Mouse (Mus musculus): Measurements from ENCODE around the gene Dazap2.
A peak's percentile ranks its signal among the peaks of the same experiment; 100 is the strongest.
"Not testable (repeated sequence)": the region's sequence is repeated elsewhere in the genome, so short reads cannot be mapped to it uniquely, and the experiment has no call there.

Gene Dazap2

DNA sequence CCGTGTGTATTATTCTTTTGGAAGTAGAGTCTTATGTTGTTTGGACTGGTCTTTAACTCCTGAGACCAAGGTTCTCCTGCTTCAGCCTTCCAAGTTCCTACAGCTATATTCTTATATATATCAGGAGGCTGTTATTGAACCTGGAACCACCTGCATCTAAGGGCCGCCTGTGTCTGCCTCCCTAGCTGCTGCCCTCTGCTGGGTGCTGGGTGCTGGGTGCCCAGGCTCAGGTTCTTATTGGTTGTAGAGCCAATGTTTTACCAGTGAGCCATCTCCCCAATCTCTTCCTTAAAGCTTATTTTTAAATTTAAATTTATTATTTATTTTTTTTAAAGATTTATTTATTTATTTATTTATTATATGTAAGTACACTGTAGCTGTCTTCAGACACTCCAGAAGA, 2.7 kb upstream of the Dazap2 start:
- no peak for DNase-seq

DNA sequence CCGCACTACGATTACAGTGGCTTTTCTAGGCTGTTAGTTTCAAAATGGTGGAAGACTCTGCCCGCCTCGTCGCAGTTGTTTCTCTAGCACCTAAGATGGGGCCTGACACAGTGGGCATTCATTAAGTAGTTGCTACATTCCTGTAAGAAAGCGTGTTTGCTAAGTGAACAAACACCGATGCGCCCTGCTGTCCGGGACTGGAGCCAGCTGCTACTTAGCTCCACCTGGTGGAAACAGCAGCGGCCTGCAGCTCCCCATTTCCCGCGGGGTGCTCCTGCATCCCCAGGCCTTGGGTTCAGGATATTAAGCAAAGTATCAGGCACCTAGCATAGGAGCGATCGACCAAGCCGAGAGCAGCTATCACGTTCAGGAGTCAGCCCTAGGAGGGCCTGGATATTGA, 1.6 kb upstream of the Dazap2 start:
- peak; percentile 85 for DNase-seq

DNA sequence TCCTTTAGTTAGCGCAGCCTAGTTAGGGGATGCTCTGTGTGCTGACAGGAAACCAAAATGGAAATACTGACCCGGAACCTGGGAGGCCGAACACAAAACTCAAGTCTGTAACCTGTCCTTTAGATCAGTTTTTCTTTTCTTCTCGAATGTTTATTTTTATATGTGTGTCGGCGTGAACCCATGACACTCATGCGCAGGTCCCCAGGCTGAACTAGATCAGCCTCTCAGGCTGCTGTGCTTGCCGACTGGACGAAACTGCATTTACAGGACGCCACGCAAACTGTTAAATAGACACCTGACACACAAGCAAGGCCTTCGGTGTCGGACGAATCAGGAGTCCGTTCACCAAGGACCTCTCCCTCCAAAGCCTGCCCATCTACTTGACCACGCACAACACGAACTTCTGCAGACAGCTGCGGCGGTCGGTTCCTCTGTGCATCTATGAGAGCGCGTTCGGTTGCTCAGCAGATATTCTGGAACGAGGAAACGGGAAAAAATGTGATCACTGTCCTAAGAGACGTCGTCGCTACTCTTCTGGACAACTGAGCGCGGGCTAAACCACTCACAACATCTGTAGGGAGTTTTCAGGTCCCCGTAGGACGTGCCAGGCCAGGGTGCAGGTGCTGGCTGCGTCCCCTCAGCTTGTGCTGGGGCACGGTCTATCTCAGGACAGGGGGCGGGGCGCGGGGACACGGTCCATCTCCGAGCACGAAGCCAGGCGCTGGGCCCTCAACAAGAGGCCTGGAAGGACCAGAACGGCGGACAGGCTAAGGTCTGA, 742 bp upstream of the Dazap2 start:
- DNase-seq: no peak

- peak; percentile 95 for DNase-seq
Measured at GRCm38 (mm10) chr15:100615825-100616220, 674 bp downstream of the Dazap2 start.

- no peak for DNase-seq
Measured at GRCm38 (mm10) chr15:100616221-100616620, 1.1 kb downstream of the Dazap2 start.

DNA sequence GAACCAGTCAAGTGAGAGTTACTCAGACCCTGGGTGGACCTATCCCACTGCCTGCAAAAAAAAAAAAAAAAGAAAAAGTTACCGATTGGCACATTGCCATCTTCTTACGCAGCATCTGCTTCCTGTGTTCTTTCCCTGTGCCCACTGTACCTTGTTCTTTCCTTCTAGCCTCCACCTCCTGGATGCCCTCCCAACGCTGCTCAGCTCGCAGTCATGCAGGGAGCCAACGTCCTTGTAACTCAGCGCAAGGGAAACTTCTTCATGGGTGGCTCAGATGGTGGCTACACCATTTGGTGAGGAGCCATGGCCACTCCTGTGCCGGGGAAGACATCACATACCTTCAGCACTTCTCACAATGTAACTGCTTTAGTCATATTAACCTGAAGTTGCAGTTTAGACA, 4.1 kb downstream of the Dazap2 start:
- DNase-seq: no peak

- DNase-seq: not testable (repeated sequence)
Measured at GRCm38 (mm10) chr15:100621671-100622070, 6.5 kb downstream of the Dazap2 start.

DNA sequence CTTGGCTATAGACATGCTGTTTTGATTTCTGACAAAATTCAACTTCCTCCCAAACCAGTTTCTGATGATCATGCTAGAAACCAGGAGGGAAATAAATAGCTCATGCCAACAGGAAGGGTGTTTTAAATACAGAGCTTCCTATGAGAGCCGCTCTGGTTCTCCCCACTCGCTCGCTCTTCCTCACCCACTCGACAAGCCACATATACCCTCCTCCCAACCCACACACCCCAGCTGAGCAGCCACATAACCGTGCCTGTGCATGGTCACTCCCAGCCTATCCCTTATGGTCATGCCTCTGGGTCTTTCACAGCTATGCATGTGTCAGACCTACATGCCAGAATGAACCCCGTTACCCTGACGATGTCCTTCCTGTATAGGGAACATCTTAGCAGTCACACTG, 7.0 kb downstream of the Dazap2 start:
- no peak for DNase-seq

GRCm38 (mm10) chr15:100623754-100624153, 8.6 kb downstream of the Dazap2 start:
- DNase-seq: no peak

DNA sequence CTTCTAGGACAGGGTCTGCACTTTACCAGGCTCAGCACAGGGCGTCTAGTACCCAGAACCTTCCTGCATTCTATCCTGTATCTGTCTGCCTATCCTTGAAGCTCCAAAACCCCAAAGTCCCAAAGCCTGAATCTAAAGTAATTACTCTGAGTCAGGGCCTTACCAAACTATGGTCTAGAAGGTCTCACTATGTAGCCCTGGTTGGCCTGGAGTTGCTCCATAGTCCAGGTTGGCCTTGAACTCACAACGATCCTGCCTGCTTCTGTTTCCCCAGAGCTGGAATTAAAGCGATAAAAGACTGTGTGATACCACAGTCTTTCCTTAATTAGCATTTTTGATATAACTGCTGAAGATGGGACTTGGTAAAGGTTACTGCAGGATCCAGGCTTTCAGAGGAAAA, 9.3 kb downstream of the Dazap2 start:
- no peak for DNase-seq

- no peak for DNase-seq
Measured at GRCm38 (mm10) chr15:100627287-100627686, 12.1 kb downstream of the Dazap2 start.

- peak; percentile 52 for DNase-seq
Measured at GRCm38 (mm10) chr15:100627774-100628370, 12.7 kb downstream of the Dazap2 start.

- DNase-seq: no peak
Measured at GRCm38 (mm10) chr15:100628797-100629196, 13.6 kb downstream of the Dazap2 start.

DNA sequence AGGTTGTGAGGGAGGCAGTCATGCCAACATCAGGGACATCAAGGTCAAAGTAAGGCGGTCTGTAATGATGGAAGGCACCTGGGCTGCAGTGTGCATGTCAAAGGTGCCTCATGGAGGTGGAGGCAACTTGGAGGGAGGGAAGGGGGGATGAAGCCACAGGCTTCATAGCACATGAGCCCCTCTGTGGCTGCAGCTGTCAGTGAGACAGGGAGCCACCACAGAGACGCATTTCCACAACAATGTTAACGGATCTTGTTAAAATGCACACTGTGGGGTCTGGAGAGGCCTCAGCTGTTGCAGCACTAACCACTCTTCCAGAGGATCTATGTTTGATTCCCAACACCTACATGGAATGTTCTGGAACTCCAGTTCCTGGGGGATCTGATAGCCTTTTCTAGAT, 15.0 kb downstream of the Dazap2 start:
- DNase-seq: no peak

- DNase-seq: no peak
Measured at GRCm38 (mm10) chr15:100631454-100632170, 16.5 kb downstream of the Dazap2 start.

DNA sequence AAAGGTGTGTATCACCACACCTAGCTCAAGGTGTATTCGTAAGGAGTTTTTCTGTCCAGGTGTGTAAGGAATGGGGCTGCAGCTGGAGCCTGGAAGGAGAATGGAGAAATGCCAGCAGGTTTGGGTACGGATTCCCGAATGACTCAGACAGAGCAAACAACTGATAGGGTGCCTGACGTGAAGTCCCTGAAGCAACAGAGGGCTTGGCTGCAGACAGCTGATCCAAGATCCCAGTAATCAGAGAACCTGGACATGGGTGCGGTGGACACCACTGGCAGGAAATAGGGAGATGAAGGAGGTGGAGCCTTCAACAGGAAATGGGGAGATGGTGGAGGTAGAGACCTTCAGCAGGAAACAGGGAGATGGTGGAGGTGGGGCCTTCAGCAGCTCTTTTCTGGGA, 17.2 kb downstream of the Dazap2 start:
- no peak for DNase-seq

DNA sequence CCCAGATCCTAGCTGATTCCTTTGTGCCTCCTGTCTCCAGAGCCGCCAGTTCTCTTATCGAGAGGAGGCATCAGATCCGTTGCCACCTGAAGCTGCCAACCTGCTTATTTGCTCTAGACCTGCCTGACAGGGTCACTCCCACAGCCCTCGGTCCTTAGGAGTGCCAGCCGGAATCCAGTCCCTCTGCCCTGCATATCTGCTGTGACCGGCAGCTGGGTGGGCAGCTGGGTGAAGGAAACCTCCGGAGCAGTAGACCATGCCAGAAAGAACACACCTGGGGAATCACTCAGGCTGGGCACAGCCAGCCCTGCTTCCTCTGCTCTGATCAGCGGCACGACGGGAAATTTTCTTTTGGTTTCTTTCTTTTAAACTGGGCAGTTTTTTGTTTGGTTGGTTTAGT, 18.2 kb downstream of the Dazap2 start:
- DNase-seq: no peak

- DNase-seq: no peak
Measured at GRCm38 (mm10) chr15:100635239-100635638, 20.1 kb downstream of the Dazap2 start.

DNA sequence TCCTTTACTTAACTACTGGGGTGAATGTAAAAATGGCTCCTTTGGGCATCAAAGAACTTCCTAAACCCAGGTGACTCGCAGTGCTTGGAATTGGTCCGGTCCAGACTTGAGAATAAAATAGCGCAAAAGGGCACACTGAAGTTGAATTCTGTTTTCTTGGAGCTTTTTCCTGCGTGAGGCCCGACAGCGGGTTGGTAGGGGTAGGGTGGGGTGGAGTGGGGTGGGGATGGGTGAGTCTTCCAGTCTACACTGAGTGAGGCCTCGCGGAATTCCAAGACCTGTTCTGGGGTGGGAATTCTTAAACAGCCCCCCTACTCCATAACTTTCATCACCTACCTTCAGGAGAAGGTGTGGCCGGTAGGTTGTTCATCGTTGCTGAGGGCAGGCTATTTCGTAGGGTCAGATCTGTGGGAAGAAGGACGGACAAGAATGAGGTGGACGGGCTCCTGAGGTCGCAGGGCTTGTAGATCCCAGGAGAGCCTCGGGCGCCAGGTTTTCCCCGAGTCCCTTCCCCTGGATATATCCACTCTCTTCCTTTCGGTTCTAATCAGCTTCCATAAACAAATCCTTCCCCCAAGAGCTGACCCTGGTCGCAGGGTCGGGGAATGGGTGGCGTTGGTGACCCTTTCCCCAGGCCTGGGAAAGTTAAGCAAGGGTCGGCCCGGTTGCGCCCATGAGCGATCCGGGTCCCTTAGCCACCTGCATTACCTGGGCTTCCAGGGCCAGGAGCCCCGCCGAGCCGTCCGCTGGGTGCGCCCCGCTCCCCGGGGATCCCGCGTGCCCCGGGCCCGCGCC, 20.9 kb downstream of the Dazap2 start:
- DNase-seq: no peak

- peak; percentile 56 for DNase-seq
Measured at GRCm38 (mm10) chr15:100636700-100637501, 21.8 kb downstream of the Dazap2 start, which contains the start of gene Smagp. Gene Smagp (minus strand): TSS chr15:100636940.

- no peak for DNase-seq
Measured at GRCm38 (mm10) chr15:100637661-100638060, 22.5 kb downstream of the Dazap2 start.
